Mouse (Mus musculus) MEL (cell line): ENCODE measurements around the gene Cadm2. TPM values are rescaled to one million over a fixed set of nuclear protein-coding genes. Genes with fewer than 3 reads are reported as not detected.

ENCODE experiments used
- DNase-seq: peaks from one replicate; pipeline ENCODE4 v3.0.0; 2011; ENCODE audit warnings: low read depth, low spot score
- H3K27ac ChIP-seq: 2 replicates; pipeline ENCODE4 v1.5.1; 2012; ENCODE audit warnings: low read depth, mild to moderate bottlenecking, control low read depth, low read length, moderate library complexity; ENCODE audit not compliant: control insufficient read depth
- H3K27me3 ChIP-seq, 2 experiments: fragments of 150-350 bp in 1 of 2; sonication (generic) in 1 of 2; 2 replicates each; pipeline ENCODE4 v1.6.1; 2012; ENCODE audit warnings: low read length in 2 of 2, mild to moderate bottlenecking in 2 of 2, improper control_type of control experiment in 1 of 2, moderate library complexity in 1 of 2; ENCODE audit not compliant: insufficient read depth in 2 of 2, control insufficient read depth in 1 of 2
- H3K36me3 ChIP-seq, 2 experiments: 2 replicates each; pipeline ENCODE4 v1.6.1; 2012 to 2014; ENCODE audit warnings: low read length in 2 of 2, improper control_type of control experiment in 1 of 2, inconsistent platforms in 1 of 2, mild to moderate bottlenecking in 1 of 2; ENCODE audit not compliant: insufficient read depth in 2 of 2, control insufficient read depth in 1 of 2
- H3K4me1 ChIP-seq, 2 experiments: fragments of 150-350 bp in 1 of 2; sonication (generic) in 1 of 2; 2 replicates each; pipeline ENCODE4 v1.6.1; 2012; ENCODE audit warnings: low read length in 2 of 2, improper control_type of control experiment in 1 of 2, mild to moderate bottlenecking in 1 of 2; ENCODE audit not compliant: insufficient read depth in 2 of 2, control insufficient read depth in 1 of 2
- H3K4me3 ChIP-seq, 2 experiments: fragments of 150-350 bp in 1 of 2; sonication (generic) in 1 of 2; 2 replicates each; pipeline ENCODE4 v1.5.1; 2012; ENCODE audit warnings: low read depth in 2 of 2, low read length in 2 of 2, mild to moderate bottlenecking in 2 of 2, moderate library complexity in 2 of 2, control low read depth in 1 of 2, improper control_type of control experiment in 1 of 2; ENCODE audit not compliant: control insufficient read depth in 1 of 2, insufficient read depth in 1 of 2
- H3K79me2 ChIP-seq: 2 replicates; pipeline ENCODE4 v1.6.1; 2012; ENCODE audit warnings: mild to moderate bottlenecking, low read length, moderate library complexity; ENCODE audit not compliant: control insufficient read depth, poor library complexity, insufficient read depth
- H3K9ac ChIP-seq: 2 replicates; pipeline ENCODE4 v1.6.1; 2012; ENCODE audit warnings: low read depth, mild to moderate bottlenecking, control low read depth, low read length, moderate library complexity; ENCODE audit not compliant: control insufficient read depth, poor library complexity, severe bottlenecking
- H3K9me3 ChIP-seq: fragments of 150-350 bp; sonication (generic); replicated peaks from 2 replicates; pipeline ENCODE4 v1.6.1; 2012; ENCODE audit warnings: mild to moderate bottlenecking, low read length, improper control_type of control experiment, moderate library complexity; ENCODE audit not compliant: insufficient read depth
- BHLHE40 ChIP-seq: IDR thresholded peaks from 2 replicates; pipeline ENCODE4 v1.6.1; 2012; ENCODE audit warnings: low read depth, mild to moderate bottlenecking, inconsistent platforms, low read length, improper control_type of control experiment, borderline replicate concordance
- CHD1 ChIP-seq: IDR thresholded peaks from 2 replicates; pipeline ENCODE4 v1.6.1; 2012; ENCODE audit warnings: low read depth, mild to moderate bottlenecking, inconsistent platforms, low read length, improper control_type of control experiment
- CHD2 ChIP-seq: IDR thresholded peaks from 2 replicates; pipeline ENCODE4 v1.6.1; 2011; ENCODE audit warnings: low read length, improper control_type of control experiment
- E2F4 ChIP-seq: IDR thresholded peaks from 2 replicates; pipeline ENCODE4 v1.6.1; 2011; ENCODE audit warnings: low read depth, low read length, improper control_type of control experiment, borderline replicate concordance
- GABPA ChIP-seq: IDR thresholded peaks from 2 replicates; pipeline ENCODE4 v1.6.1; 2012; ENCODE audit warnings: low read depth, mild to moderate bottlenecking, inconsistent platforms, low read length, improper control_type of control experiment, moderate library complexity
- GATA1 ChIP-seq: IDR thresholded peaks from 2 replicates; pipeline ENCODE4 v1.6.1; 2011; ENCODE audit warnings: low read depth, low read length, improper control_type of control experiment
- HCFC1 ChIP-seq: IDR thresholded peaks from 2 replicates; pipeline ENCODE4 v1.6.1; 2012; ENCODE audit warnings: low read depth, mild to moderate bottlenecking, inconsistent platforms, low read length, improper control_type of control experiment, moderate library complexity
- KAT2A ChIP-seq: conservative IDR thresholded peaks from 2 replicates; pipeline ENCODE4 v1.6.1; 2012; ENCODE audit warnings: low read depth, low read length, improper control_type of control experiment, inconsistent platforms
- MAX ChIP-seq: IDR thresholded peaks from 2 replicates; pipeline ENCODE4 v1.6.1; 2011; ENCODE audit warnings: low read length, improper control_type of control experiment
- MXI1 ChIP-seq: IDR thresholded peaks from 2 replicates; pipeline ENCODE4 v1.6.1; 2011; ENCODE audit warnings: mild to moderate bottlenecking, low read depth, low read length, improper control_type of control experiment
- NELFE ChIP-seq: IDR thresholded peaks from 2 replicates; pipeline ENCODE4 v1.6.1; 2011; ENCODE audit warnings: low read depth, low read length, improper control_type of control experiment
- POLR2AphosphoS2 ChIP-seq: IDR thresholded peaks from 2 replicates; pipeline ENCODE4 v1.6.1; 2011; ENCODE audit warnings: low read length, improper control_type of control experiment
- RCOR1 ChIP-seq: IDR thresholded peaks from 2 replicates; pipeline ENCODE4 v1.6.1; 2012; ENCODE audit warnings: low read depth, mild to moderate bottlenecking, inconsistent platforms, low read length, improper control_type of control experiment
- SIN3A ChIP-seq: IDR thresholded peaks from 2 replicates; pipeline ENCODE4 v1.6.1; 2012; ENCODE audit warnings: low read length, improper control_type of control experiment, inconsistent platforms
- TAL1 ChIP-seq: IDR thresholded peaks from 2 replicates; pipeline ENCODE4 v1.6.1; 2012; ENCODE audit warnings: mild to moderate bottlenecking, inconsistent platforms, low read length, moderate library complexity, mixed read lengths
- UBTF ChIP-seq: IDR thresholded peaks from 2 replicates; pipeline ENCODE4 v1.6.1; 2012; ENCODE audit warnings: low read depth, mild to moderate bottlenecking, inconsistent platforms, low read length, improper control_type of control experiment, moderate library complexity, borderline replicate concordance; ENCODE audit not compliant: insufficient read depth
- USF1 ChIP-seq: IDR thresholded peaks from 2 replicates; pipeline ENCODE4 v1.6.1; 2014; ENCODE audit warnings: low read depth, mild to moderate bottlenecking, inconsistent platforms, low read length, improper control_type of control experiment, moderate library complexity
- ZNF384 ChIP-seq: IDR thresholded peaks from 2 replicates; pipeline ENCODE4 v1.6.1; 2012; ENCODE audit warnings: low read depth, mild to moderate bottlenecking, inconsistent platforms, low read length, improper control_type of control experiment
- polyA plus RNA-seq, 2 experiments: library from polyadenylated mRNA; stranded (reverse) in 1 of 2; unstranded in 1 of 2; fragments of >175 nt in 1 of 2; fragments of >200 nt in 1 of 2; gene quantifications; 2 replicates each; pipeline versions ENCODE4 v1.2.1 to v1.2.4; 2012; ENCODE audit warnings: low replicate concordance in 2 of 2, low read depth in 1 of 2; ENCODE audit not compliant: insufficient read length in 2 of 2, insufficient read depth in 1 of 2, missing spikeins in 1 of 2
- total RNA-seq: library from RNA; depleted of rRNA; stranded (reverse); fragments of 300-350 nt; gene quantifications from 2 replicates; pipeline ENCODE4 v1.2.3, GENCODE M21; 2012

Gene Cadm2
- total and polyA plus RNA-seq, 3 experiments = not detected

GRCm38 (mm10) chr16:66650348-66651012 is 970.2 kb downstream of the Cadm2 start:
- no peak for TF ChIP-seq POLR2AphosphoS2
- TF ChIP-seq NELFE = no peak
- no peak for TF ChIP-seq CHD2
- TF ChIP-seq RCOR1 = no peak
- no peak for TF ChIP-seq UBTF
- TF ChIP-seq E2F4 = no peak
- TF ChIP-seq BHLHE40 = no peak
- no peak for TF ChIP-seq TAL1
- TF ChIP-seq CHD1 = no peak
- H3K27me3 ChIP-seq = no peaks in the 10 kb centered on the region
- no peak overlapping the region for H3K27ac ChIP-seq
- H3K4me1 ChIP-seq = no peaks in the 10 kb centered on the region
- no peaks in the 10 kb centered on the region for H3K9me3 ChIP-seq
- DNase-seq = no peak
- no peak overlapping the region for H3K9ac ChIP-seq
- H3K4me3 ChIP-seq = no peak overlapping the region
- no peaks in the 10 kb centered on the region for H3K79me2 ChIP-seq
- no peaks in the 10 kb centered on the region for H3K36me3 ChIP-seq

GRCm38 (mm10) chr16:66647798-66648197 is 972.9 kb downstream of the Cadm2 start:
- Histone ChIP-seq H3K36me3 (no peaks in the 10 kb centered on the region), H3K4me1 (no peaks in the 10 kb centered on the region), H3K4me3 (no peak overlapping the region), H3K9ac (no peak overlapping the region), H3K79me2 (no peaks in the 10 kb centered on the region), H3K9me3 (no peaks in the 10 kb centered on the region), H3K27ac (no peak overlapping the region), H3K27me3 (no peaks in the 10 kb centered on the region)
- no peak for DNase-seq
- no peak for TF ChIP-seq MAX
- no peak for TF ChIP-seq MXI1
- TF ChIP-seq SIN3A = no peak
- TF ChIP-seq ZNF384 = no peak
- no peak for TF ChIP-seq GABPA
- TF ChIP-seq HCFC1 = no peak
- TF ChIP-seq KAT2A = no peak
- no peak for TF ChIP-seq USF1
- TF ChIP-seq GATA1 = no peak
- TF ChIP-seq E2F4 = no peak
